Mouse (Mus musculus) stomach, embryonic 14.5 days (tissue): Measurements from ENCODE around the gene Fas. TPM values are rescaled to one million over a fixed set of nuclear protein-coding genes. Genes with fewer than 3 reads are reported as not detected.

Experiments
- ATAC-seq: fragments of 200-750 bp; cut with Nextera tagmentation; 2 replicates; pipeline ENCODE4 v1.8.0; 2017; ENCODE audit warnings: low read depth, moderate TSS enrichment; ENCODE audit not compliant: insufficient number of reproducible peaks, insufficient read depth, low FRiP score
- H3K27ac ChIP-seq: fragments of 300-500 bp; sonication (generic); 2 replicates; pipeline ENCODE4 v1.5.1; 2014; ENCODE audit warnings: mild to moderate bottlenecking, low read length, moderate library complexity, mixed read lengths
- H3K27me3 ChIP-seq: fragments of 300-500 bp; sonication (generic); 2 replicates; pipeline ENCODE4 v1.6.1; 2014; ENCODE audit warnings: low read length, control low read depth, mixed read lengths; ENCODE audit not compliant: control insufficient read depth, insufficient read depth
- H3K36me3 ChIP-seq: fragments of 300-500 bp; sonication (generic); 2 replicates; pipeline ENCODE4 v1.6.1; 2014; ENCODE audit warnings: mild to moderate bottlenecking, control low read depth, low read length, moderate library complexity, mixed read lengths; ENCODE audit not compliant: control insufficient read depth, insufficient read depth
- H3K4me1 ChIP-seq: fragments of 300-500 bp; sonication (generic); 2 replicates; pipeline ENCODE4 v1.6.1; 2014; ENCODE audit warnings: low read length, control low read depth, mixed read lengths; ENCODE audit not compliant: control insufficient read depth, insufficient read depth
- H3K4me2 ChIP-seq: fragments of 300-500 bp; sonication (generic); replicated peaks from 2 replicates; pipeline ENCODE4 v1.6.1; 2014; ENCODE audit warnings: low read depth, low read length, control low read depth
- H3K4me3 ChIP-seq: fragments of 300-500 bp; sonication (generic); 2 replicates; pipeline ENCODE4 v1.5.1; 2014; ENCODE audit warnings: low read depth, low read length, control low read depth
- H3K9ac ChIP-seq: fragments of 300-500 bp; sonication (generic); replicated peaks from 2 replicates; pipeline ENCODE4 v1.6.1; 2014; ENCODE audit warnings: low read depth, mild to moderate bottlenecking, control low read depth, low read length, moderate library complexity, mixed read lengths
- H3K9me3 ChIP-seq: fragments of 300-500 bp; sonication (generic); 2 replicates; pipeline ENCODE4 v1.6.1; 2016; ENCODE audit warnings: low read depth, low read length, control low read depth; ENCODE audit not compliant: control insufficient read depth
- WGBS: fragments of 180-500 bp; shearing (Covaris S2); extraction: QIAGEN DNeasy Blood & Tissue Kit; methylation state at CpG from one replicate; pipeline ENCODE4 v1.1.7; 2014; 5-methylcytosine and 5-hydroxymethylcytosine counted together
- polyA plus RNA-seq: library from polyadenylated mRNA; unstranded; fragments of >200 nt; fragmentation: Nextera tagmentation; extraction: Ambion mirVana; gene quantifications from 2 replicates; pipeline ENCODE4 v1.2.1, GENCODE M21; 2014

Fas gene
- polyA plus RNA-seq = 2.4 and 3.1 TPM in 2 replicates

- Histone ChIP-seq H3K9ac (peak within 1 kb of the TSS; percentile 33), H3K36me3 (no peaks in the 10 kb centered on the region), H3K4me1 (peaks cover 5% of the 10 kb centered on the region; the same call in 1 of the 2 replicates), H3K27me3 (no peaks in the 10 kb centered on the region), H3K4me3 (peak within 1 kb of the TSS; percentile 43), H3K27ac (no peak within 1 kb of the TSS), H3K9me3 (no peaks in the 10 kb centered on the region), H3K4me2 (peak within 1 kb of the TSS; percentile 92)
- WGBS = 4% methylated on average over 19 of the region's 19 CpGs
- peak; percentile 87 for ATAC-seq
Measured at GRCm38 (mm10) chr19:34289948-34290789, at the start of gene Fas. Fas (plus strand) TSS chr19:34290666.

- peaks cover 4% of the 10 kb centered on the region; the same call in 1 of the 2 replicates for H3K36me3 ChIP-seq
- no peak overlapping the region for H3K27ac ChIP-seq
- H3K4me3 ChIP-seq = no peak overlapping the region
- H3K4me1 ChIP-seq = no peaks in the 10 kb centered on the region
- WGBS = 64% methylated on average over 15 of the region's 15 CpGs
- no peak overlapping the region for H3K4me2 ChIP-seq
- no peaks in the 10 kb centered on the region for H3K27me3 ChIP-seq
- ATAC-seq = no peak
- H3K9ac ChIP-seq = no peak overlapping the region
- H3K9me3 ChIP-seq = no peaks in the 10 kb centered on the region
Measured at GRCm38 (mm10) chr19:34241247-34241915, 49.1 kb upstream of the Fas start.

- Histone ChIP-seq H3K27me3 (no peaks in the 10 kb centered on the region), H3K4me2 (no peak overlapping the region), H3K4me3 (no peak overlapping the region), H3K27ac (no peak overlapping the region), H3K9me3 (no peaks in the 10 kb centered on the region), H3K9ac (no peak overlapping the region), H3K4me1 (no peaks in the 10 kb centered on the region), H3K36me3 (peaks cover 4% of the 10 kb centered on the region; the same call in 1 of the 2 replicates)
- no peak for ATAC-seq
Measured at GRCm38 (mm10) chr19:34242925-34243324, 47.5 kb upstream of the Fas start.

- Histone ChIP-seq H3K27me3 (no peaks in the 10 kb centered on the region), H3K9ac (no peak overlapping the region), H3K4me3 (no peak overlapping the region), H3K9me3 (no peaks in the 10 kb centered on the region), H3K4me1 (no peaks in the 10 kb centered on the region), H3K4me2 (no peak overlapping the region), H3K27ac (no peak overlapping the region), H3K36me3 (peaks cover 4% of the 10 kb centered on the region; the same call in 1 of the 2 replicates)
- WGBS = 14% methylated on average over 6 of the region's 6 CpGs
- ATAC-seq = no peak
Measured at GRCm38 (mm10) chr19:34244056-34244455, 46.4 kb upstream of the Fas start.

GRCm38 (mm10) chr19:34248558-34248957 lies 41.9 kb upstream of the Fas start:
- ATAC-seq = no peak
- Histone ChIP-seq H3K9ac (no peak overlapping the region), H3K27ac (no peak overlapping the region), H3K36me3 (no peaks in the 10 kb centered on the region), H3K9me3 (no peaks in the 10 kb centered on the region), H3K4me2 (no peak overlapping the region), H3K4me3 (no peak overlapping the region), H3K27me3 (no peaks in the 10 kb centered on the region), H3K4me1 (no peaks in the 10 kb centered on the region)
- WGBS = 81% methylated on average over 5 of the region's 5 CpGs

- no peaks in the 10 kb centered on the region for H3K36me3 ChIP-seq
- no peak for ATAC-seq
- H3K4me2 ChIP-seq = no peak overlapping the region
- no peaks in the 10 kb centered on the region for H3K4me1 ChIP-seq
- H3K27ac ChIP-seq = no peak overlapping the region
- no peak overlapping the region for H3K9ac ChIP-seq
- no peaks in the 10 kb centered on the region for H3K27me3 ChIP-seq
- H3K4me3 ChIP-seq = no peak overlapping the region
- H3K9me3 ChIP-seq = no peaks in the 10 kb centered on the region
- WGBS = 85% methylated on average over 4 of the region's 4 CpGs
Measured at GRCm38 (mm10) chr19:34250621-34251020, 39.8 kb upstream of the Fas start.

GRCm38 (mm10) chr19:34251900-34252299 lies 38.6 kb upstream of the Fas start:
- H3K9ac ChIP-seq = no peak overlapping the region
- WGBS = 69% methylated on average over 2 of the region's 2 CpGs
- H3K36me3 ChIP-seq = no peaks in the 10 kb centered on the region
- H3K27ac ChIP-seq = no peak overlapping the region
- H3K9me3 ChIP-seq = no peaks in the 10 kb centered on the region
- peak overlapping the region; percentile 31 for H3K4me2 ChIP-seq
- no peaks in the 10 kb centered on the region for H3K4me1 ChIP-seq
- no peaks in the 10 kb centered on the region for H3K27me3 ChIP-seq
- peak overlapping the region; percentile 27; the same call in 1 of the 2 replicates for H3K4me3 ChIP-seq
- ATAC-seq = no peak

- peak overlapping the region; percentile 39; the same call in 1 of the 2 replicates for H3K27ac ChIP-seq
- H3K27me3 ChIP-seq = no peaks in the 10 kb centered on the region
- ATAC-seq = no peak
- peak overlapping the region; percentile 31; the same call in 1 of the 2 replicates for H3K4me2 ChIP-seq
- no peaks in the 10 kb centered on the region for H3K9me3 ChIP-seq
- no peaks in the 10 kb centered on the region for H3K36me3 ChIP-seq
- H3K4me3 ChIP-seq = peak overlapping the region; percentile 27
- H3K4me1 ChIP-seq = no peaks in the 10 kb centered on the region
- WGBS = 66% methylated on average over 9 of the region's 9 CpGs
- no peak overlapping the region for H3K9ac ChIP-seq
Measured at GRCm38 (mm10) chr19:34252450-34252849, 38.0 kb upstream of the Fas start.
